Mouse (Mus musculus) CH12.LX (cell line): ENCODE results near the gene Dnajc15.

ENCODE experiments used
- CTCF ChIP-seq, 2 experiments: IDR thresholded peaks in 1 of 2; conservative IDR thresholded peaks in 1 of 2; 2 replicates each; pipeline ENCODE4 v1.5.1; 2011 to 2012; ENCODE audit warnings: low read depth in 2 of 2, low read length in 2 of 2, improper control_type of control experiment in 1 of 2, inconsistent platforms in 1 of 2, mild to moderate bottlenecking in 1 of 2, moderate library complexity in 1 of 2
- EP300 ChIP-seq: IDR thresholded peaks from 2 replicates; pipeline ENCODE4 v1.6.1; 2011; ENCODE audit warnings: low read length, improper control_type of control experiment
- GABPA ChIP-seq: IDR thresholded peaks from 2 replicates; pipeline ENCODE4 v1.6.1; 2012; ENCODE audit warnings: low read depth, low read length, improper control_type of control experiment, inconsistent platforms; ENCODE audit not compliant: insufficient replicate concordance
- MAX ChIP-seq: IDR thresholded peaks from 2 replicates; pipeline ENCODE4 v1.6.1; 2011; ENCODE audit warnings: low read length, improper control_type of control experiment
- MYC ChIP-seq: IDR thresholded peaks from 2 replicates; pipeline ENCODE4 v1.6.1; 2011; ENCODE audit warnings: low read depth, mild to moderate bottlenecking, improper control_type of control experiment, low read length
- PAX5 ChIP-seq: IDR thresholded peaks from 2 replicates; pipeline ENCODE4 v1.6.1; 2012; ENCODE audit warnings: low read length, inconsistent platforms, mixed read lengths
- POLR2A ChIP-seq: IDR thresholded peaks from 2 replicates; pipeline ENCODE4 v1.6.1; 2011; ENCODE audit warnings: low read depth, mild to moderate bottlenecking, improper control_type of control experiment, low read length
- POLR2AphosphoS2 ChIP-seq: IDR thresholded peaks from 2 replicates; pipeline ENCODE4 v1.6.1; 2011; ENCODE audit warnings: low read depth, low read length, improper control_type of control experiment
- ZC3H11A ChIP-seq: IDR thresholded peaks from 2 replicates; pipeline ENCODE4 v1.6.1; 2012; ENCODE audit warnings: low read depth, mild to moderate bottlenecking, inconsistent platforms, low read length, improper control_type of control experiment

DNA sequence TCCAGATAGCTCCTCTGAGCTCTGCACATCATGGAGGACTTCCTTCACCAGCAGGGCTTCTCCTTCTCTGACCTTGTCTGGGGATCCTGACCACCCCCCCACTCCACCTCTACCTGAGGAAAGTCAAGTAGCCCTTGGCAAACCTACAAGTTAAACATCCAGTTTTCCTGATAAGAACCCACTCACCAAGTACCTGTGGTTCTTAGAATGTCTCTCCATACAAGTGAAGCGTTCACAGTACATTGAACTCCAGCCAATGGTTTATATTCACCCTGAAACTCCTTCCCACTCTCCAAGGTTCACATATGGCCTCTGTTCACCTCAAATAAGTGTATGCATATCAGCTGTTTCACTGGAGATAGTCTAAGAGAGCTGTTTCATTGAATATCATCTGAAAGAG, 97.6 kb downstream of the Dnajc15 start:
- TF ChIP-seq POLR2AphosphoS2 (no peak), MAX (no peak), POLR2A (no peak), CTCF (conservative IDR thresholded peaks at IDR 0.05 in 1 of 2, IDR thresholded peaks at IDR 0.05 in 1 of 2; ENCODE audit: low read depth in 2 of 2, low read length in 2 of 2) (no peak), ZC3H11A (no peak), PAX5 (no peak), EP300 (no peak), MYC (no peak), GABPA (no peak)
